Mouse (Mus musculus): ENCODE measurements around the gene Ccdc116. TPM values are rescaled to one million over a fixed set of nuclear protein-coding genes. Genes with fewer than 3 reads are reported as not detected.

The Ccdc116 gene
- polyA plus RNA-seq, 1 experiment from 2014 or later = 1.6 TPM

DNA sequence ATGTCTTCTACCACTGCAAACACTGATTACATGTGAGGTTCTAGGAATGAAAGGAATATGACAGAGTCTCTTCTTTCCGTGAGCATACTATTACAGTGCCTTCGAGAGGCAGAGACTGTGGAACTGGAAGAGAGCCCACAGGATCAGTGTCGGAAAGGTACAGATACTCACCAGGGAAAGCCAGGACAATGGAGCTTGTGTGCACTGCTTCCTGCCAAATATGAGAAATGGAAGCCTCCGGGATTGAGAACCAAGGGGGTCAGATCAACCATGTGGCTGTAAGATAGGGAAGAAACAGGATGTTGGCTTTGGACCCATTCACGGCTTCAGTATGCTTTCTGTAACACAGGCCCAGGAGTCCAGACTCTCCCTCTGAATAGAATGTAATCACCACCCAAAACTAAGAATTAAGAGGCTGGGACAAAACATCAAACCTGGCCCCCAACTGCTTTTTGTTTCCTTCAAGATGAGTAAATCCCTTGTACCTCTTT, 29.7 kb downstream of the Ccdc116 start:
- WGBS = 86% methylated on average over 5 of the region's 5 CpGs
- Histone ChIP-seq H3K36me3 (ENCODE audit: control insufficient read depth, insufficient read depth, low read length) (no peaks in the 10 kb centered on the region), H3K27ac (ENCODE audit: low read length) (no peak overlapping the region)

DNA sequence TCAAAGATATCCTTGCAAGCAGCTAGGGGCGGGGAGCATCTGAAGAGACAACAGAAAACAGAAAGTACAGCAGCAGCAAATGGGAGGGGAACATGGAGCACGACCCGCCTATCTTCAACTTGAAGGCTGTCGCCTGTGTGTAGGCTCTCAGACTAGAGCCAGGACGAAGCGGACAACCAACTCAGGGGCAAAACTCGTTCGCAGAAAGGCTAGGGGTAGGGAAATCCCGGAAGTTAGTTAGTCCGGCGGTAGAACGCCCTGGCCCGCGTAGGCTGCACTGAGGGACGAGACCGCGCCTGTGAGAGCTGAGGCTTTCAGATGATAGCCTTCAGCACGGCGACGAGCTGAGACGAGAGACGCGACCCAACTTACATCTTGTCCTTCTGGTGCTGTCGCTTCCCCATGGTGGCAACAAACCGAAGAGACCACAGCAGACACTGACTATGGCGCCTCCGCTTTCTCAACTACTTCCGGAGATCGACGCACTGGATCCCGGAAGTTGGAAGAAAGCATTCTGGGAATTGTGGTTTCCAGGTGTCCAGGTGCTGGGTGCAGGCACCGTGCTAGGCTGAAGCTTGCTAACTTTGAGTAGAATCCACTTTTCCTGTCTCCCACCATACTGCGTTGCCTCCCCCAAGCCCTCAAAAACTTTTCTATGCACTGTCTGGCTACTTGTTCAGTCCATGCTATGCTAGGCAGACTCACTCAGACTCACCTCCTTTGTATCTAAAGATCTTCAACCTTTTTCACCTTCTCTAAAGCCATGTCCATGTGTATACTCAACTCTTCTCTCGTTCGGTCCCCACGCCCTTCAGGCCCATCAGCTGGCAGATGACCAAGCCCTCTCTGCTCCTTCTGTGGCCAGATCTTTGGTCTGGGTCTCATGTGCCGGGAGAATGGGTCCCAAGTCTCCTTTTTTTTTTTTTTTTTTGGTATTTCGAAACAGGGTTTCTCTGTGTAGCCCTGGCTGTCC, 36.0 kb downstream of the Ccdc116 start, which contains the start of gene Ppil2:
Ppil2 (minus strand) TSS at position 487 of the 973 bp plus-strand sequence.
- no peaks in the 10 kb centered on the region; the same call in 1 of the 2 replicates for H3K36me3 ChIP-seq (ENCODE audit: control insufficient read depth, insufficient read depth, low read length)
- H3K27ac ChIP-seq (ENCODE audit: low read length) = peak within 1 kb of the TSS; percentile 78
- H3K9ac ChIP-seq (ENCODE audit: low read length) = peak within 1 kb of the TSS; percentile 87
- peak within 1 kb of the TSS; percentile 92 for H3K4me3 ChIP-seq (replicated peaks; ENCODE audit: low read length)
- H3K27me3 ChIP-seq (ENCODE audit: control insufficient read depth, insufficient read depth, low read length) = no peaks in the 10 kb centered on the region
- H3K9me3 ChIP-seq (replicated peaks; ENCODE audit: control insufficient read depth, low read length) = no peaks in the 10 kb centered on the region
- H3K4me1 ChIP-seq (ENCODE audit: control insufficient read depth, insufficient read depth, low read length) = peaks cover 7% of the 10 kb centered on the region
- H3K4me2 ChIP-seq (ENCODE audit: low read depth, low read length) = peak within 1 kb of the TSS; percentile 76
- 7% methylated on average over 38 of the region's 38 CpGs for WGBS
- peak; percentile 80 for ATAC-seq (ENCODE audit: insufficient read depth, low FRiP score)

More for the DNA sequence above, 29.7 kb downstream of the Ccdc116 start:
- no peak overlapping the region for H3K4me2 ChIP-seq (ENCODE audit: low read depth, low read length)
- no peaks in the 10 kb centered on the region for H3K9me3 ChIP-seq (replicated peaks; ENCODE audit: control insufficient read depth, low read length)
- ATAC-seq (ENCODE audit: insufficient read depth, low FRiP score) = no peak
- no peaks in the 10 kb centered on the region for H3K27me3 ChIP-seq (ENCODE audit: control insufficient read depth, insufficient read depth, low read length)
- no peak overlapping the region for H3K4me3 ChIP-seq (replicated peaks; ENCODE audit: low read length)
- no peak overlapping the region for H3K9ac ChIP-seq (ENCODE audit: low read length)
- H3K4me1 ChIP-seq (ENCODE audit: control insufficient read depth, insufficient read depth, low read length) = no peaks in the 10 kb centered on the region

DNA sequence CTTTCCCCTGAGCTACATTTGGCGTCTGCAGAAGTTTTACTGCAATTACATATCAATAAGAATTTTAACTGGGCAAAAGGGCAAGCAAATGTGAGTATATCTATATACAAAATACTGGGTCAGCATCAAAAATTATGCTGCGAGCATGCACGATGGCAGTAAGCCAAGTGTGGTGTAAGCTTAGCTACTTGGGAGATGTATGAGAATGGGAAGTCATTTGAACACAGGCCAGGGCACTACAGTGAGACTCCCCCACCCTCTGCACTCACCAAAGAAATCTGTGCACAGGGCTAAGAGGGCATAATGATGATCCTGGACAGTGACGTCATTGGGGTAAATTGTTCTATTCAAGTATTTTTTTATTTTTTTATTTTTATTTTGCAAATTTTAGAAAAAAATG, 42.4 kb downstream of the Ccdc116 start:
- H3K4me3 ChIP-seq (replicated peaks; ENCODE audit: low read length) = no peak overlapping the region
- H3K36me3 ChIP-seq (ENCODE audit: control insufficient read depth, insufficient read depth, low read length) = no peaks in the 10 kb centered on the region; the same call in 1 of the 2 replicates
- H3K27ac ChIP-seq (ENCODE audit: low read length) = no peak overlapping the region
- H3K4me1 ChIP-seq (ENCODE audit: control insufficient read depth, insufficient read depth, low read length) = no peaks in the 10 kb centered on the region
- ATAC-seq (ENCODE audit: insufficient read depth, low FRiP score) = peak; percentile 40; the same call in 1 of the 2 replicates
- 65% methylated on average over 4 of the region's 4 CpGs for WGBS
- H3K27me3 ChIP-seq (ENCODE audit: control insufficient read depth, insufficient read depth, low read length) = no peaks in the 10 kb centered on the region
- H3K9ac ChIP-seq (ENCODE audit: low read length) = no peak overlapping the region
- H3K4me2 ChIP-seq (ENCODE audit: low read depth, low read length) = no peak overlapping the region
- no peaks in the 10 kb centered on the region for H3K9me3 ChIP-seq (replicated peaks; ENCODE audit: control insufficient read depth, low read length)

DNA sequence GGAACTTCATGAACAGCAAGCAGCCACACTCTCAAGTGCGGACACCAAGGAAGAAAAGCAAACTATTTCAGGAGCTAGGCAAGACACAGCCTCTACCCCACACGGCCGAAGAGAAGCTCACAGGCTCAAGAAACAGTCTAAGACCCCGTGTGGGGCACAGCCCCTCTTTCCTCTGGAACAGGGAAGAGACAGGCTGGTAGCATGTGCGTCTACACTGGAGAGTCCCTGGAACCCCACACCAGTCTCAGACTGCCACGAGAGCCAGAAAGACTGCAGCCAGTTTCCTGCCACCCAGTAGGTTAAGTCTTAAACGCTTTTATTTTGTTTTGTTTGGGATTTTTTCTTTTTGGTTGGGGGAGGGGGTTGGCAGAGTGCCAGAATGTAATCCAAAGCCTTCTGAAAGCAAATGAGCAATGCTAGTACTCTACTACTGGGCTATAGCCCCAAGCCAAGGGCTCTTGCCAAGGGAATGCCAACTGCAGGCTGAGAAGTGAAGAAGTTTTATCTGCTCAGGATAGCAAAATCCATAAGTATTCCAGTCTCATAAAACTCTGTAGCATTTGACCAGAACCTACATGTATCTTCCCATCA, 44.3 kb downstream of the Ccdc116 start:
- H3K4me1 ChIP-seq (ENCODE audit: control insufficient read depth, insufficient read depth, low read length) = no peaks in the 10 kb centered on the region
- no peak for ATAC-seq (ENCODE audit: insufficient read depth, low FRiP score)
- no peaks in the 10 kb centered on the region for H3K9me3 ChIP-seq (replicated peaks; ENCODE audit: control insufficient read depth, low read length)
- H3K27me3 ChIP-seq (ENCODE audit: control insufficient read depth, insufficient read depth, low read length) = no peaks in the 10 kb centered on the region
- WGBS = 64% methylated on average over 7 of the region's 7 CpGs
- H3K36me3 ChIP-seq (ENCODE audit: control insufficient read depth, insufficient read depth, low read length) = no peaks in the 10 kb centered on the region; the same call in 1 of the 2 replicates
- H3K4me3 ChIP-seq (replicated peaks; ENCODE audit: low read length) = no peak overlapping the region
- no peak overlapping the region for H3K9ac ChIP-seq (ENCODE audit: low read length)
- H3K27ac ChIP-seq (ENCODE audit: low read length) = no peak overlapping the region
- H3K4me2 ChIP-seq (ENCODE audit: low read depth, low read length) = no peak overlapping the region

DNA sequence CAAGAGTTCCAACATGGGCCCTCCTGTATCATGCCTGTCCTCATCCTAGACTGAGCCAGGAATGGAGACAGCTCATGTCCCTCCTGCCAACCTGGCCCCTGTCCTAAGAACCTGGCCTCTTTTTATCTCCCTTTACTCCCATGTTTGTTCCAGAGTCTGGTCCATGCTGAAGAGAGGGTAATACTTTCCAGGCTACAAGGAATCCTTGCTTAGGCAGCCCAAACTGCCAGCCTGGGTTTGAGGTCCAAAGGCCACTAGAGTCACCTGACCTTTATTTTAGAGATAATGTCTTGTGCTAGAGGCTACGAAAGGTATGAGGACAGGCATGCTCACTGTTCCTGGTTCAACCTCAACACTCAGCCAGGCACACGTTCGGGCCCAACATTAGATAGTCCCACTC, 50.1 kb downstream of the Ccdc116 start:
- Histone ChIP-seq H3K27me3 (ENCODE audit: control insufficient read depth, insufficient read depth, low read length) (no peaks in the 10 kb centered on the region), H3K36me3 (ENCODE audit: control insufficient read depth, insufficient read depth, low read length) (peaks cover 13% of the 10 kb centered on the region), H3K4me2 (ENCODE audit: low read depth, low read length) (no peak overlapping the region), H3K4me1 (ENCODE audit: control insufficient read depth, insufficient read depth, low read length) (no peaks in the 10 kb centered on the region), H3K9ac (ENCODE audit: low read length) (no peak overlapping the region), H3K27ac (ENCODE audit: low read length) (no peak overlapping the region), H3K4me3 (replicated peaks; ENCODE audit: low read length) (no peak overlapping the region), H3K9me3 (replicated peaks; ENCODE audit: control insufficient read depth, low read length) (no peaks in the 10 kb centered on the region)
- 0 out of 2 replicates have a peak, but pooled peaks have one; percentile 38 for ATAC-seq (ENCODE audit: insufficient read depth, low FRiP score)
- WGBS = 81% methylated on average over 3 of the region's 3 CpGs

MicroRNA genes within 50 kb of the gene (microRNA counts, 519-probe panel; counts per million panel counts)
- microRNA mmu-miR-130b (3,579 counts per million, percentile 82 among the panel's probes with 10 or more counts), microRNA mmu-miR-301b (2,579 counts per million, percentile 55 among the panel's probes with 10 or more counts)

Small RNA genes lying within 50 kb of the gene (microRNA-seq; reads per million reads assigned to microRNA genes)
- gene Mir130b (4,742 reads per million, percentile 91 among the genes with 10 or more reads in this experiment), gene Mir301b (54.8 reads per million, percentile 49 among the genes with 10 or more reads in this experiment)

Other genes with a start within 250 kb of the Ccdc116 start
- gene Mapk1, start 163.8 kb downstream of the Ccdc116 start, polyA plus RNA-seq (2015; fragmentation: Nextera tagmentation; extraction: Ambion mirVana) = 130 and 134 TPM in 2 replicates
- gene Ypel1, start 77.5 kb downstream of the Ccdc116 start, polyA plus RNA-seq (2015; fragmentation: Nextera tagmentation; extraction: Ambion mirVana) = 11.7 and 11.8 TPM in 2 replicates
- 123 and 135 TPM in 2 replicates for gene Ppil2, start 36.0 kb downstream of the Ccdc116 start, polyA plus RNA-seq (2015; fragmentation: Nextera tagmentation; extraction: Ambion mirVana)
- 19.1 and 21.3 TPM in 2 replicates for gene 2610318N02Rik, start 22.1 kb downstream of the Ccdc116 start, polyA plus RNA-seq (2015; fragmentation: Nextera tagmentation; extraction: Ambion mirVana)
- gene Sdf2l1, start 14.8 kb downstream of the Ccdc116 start, polyA plus RNA-seq (2015; fragmentation: Nextera tagmentation; extraction: Ambion mirVana) = 140 and 152 TPM in 2 replicates
- 15.9 and 20.2 TPM in 2 replicates for gene Ydjc, start 2.6 kb downstream of the Ccdc116 start, polyA plus RNA-seq (2015; fragmentation: Nextera tagmentation; extraction: Ambion mirVana)
- 320 and 331 TPM in 2 replicates for gene Ube2l3, start 55.4 kb upstream of the Ccdc116 start, polyA plus RNA-seq (2015; fragmentation: Nextera tagmentation; extraction: Ambion mirVana)
- gene Rimbp3, start 61.4 kb upstream of the Ccdc116 start, polyA plus RNA-seq (2015; fragmentation: Nextera tagmentation; extraction: Ambion mirVana) = 0.44 and 0.57 TPM in 2 replicates
- 4.5 and 4.9 TPM in 2 replicates for gene Hic2, start 86.3 kb upstream of the Ccdc116 start, polyA plus RNA-seq (2015; fragmentation: Nextera tagmentation; extraction: Ambion mirVana)
- gene Tmem191c, start 128.8 kb upstream of the Ccdc116 start, polyA plus RNA-seq (2015; fragmentation: Nextera tagmentation; extraction: Ambion mirVana) = 13.4 and 16.3 TPM in 2 replicates
- 7.8 and 10.7 TPM in 2 replicates for gene Serpind1, start 184.1 kb upstream of the Ccdc116 start, polyA plus RNA-seq (2015; fragmentation: Nextera tagmentation; extraction: Ambion mirVana)